ENCODE assay signal across 10 mouse cellular contexts in the genomic region with DNA sequence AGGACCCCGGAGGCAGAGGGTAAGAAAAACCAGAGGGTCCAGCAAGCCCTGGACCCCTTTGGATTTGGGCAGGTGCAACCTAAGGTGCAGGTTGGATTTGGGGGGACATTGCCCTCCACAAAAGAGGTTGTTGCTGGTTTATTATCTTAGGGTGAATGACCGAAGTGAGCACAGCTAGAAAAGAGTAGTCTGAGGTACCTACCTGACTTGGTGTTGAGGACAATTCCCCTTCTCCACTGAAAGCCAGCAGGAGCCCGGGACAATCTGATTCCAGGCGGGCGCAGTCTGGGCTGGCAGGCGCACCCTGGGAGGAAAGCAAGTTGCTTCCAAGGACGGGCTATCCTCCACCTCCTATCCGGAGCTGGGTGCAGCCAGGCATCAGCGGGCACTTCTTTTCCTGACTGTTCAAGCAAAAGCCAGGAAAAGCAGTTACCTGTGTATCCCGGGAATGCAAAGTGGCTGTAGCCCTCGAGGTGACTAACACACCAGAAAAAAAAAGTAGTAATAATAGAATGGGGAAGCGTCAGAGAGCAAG. TPM values are rescaled to one million over a fixed set of nuclear protein-coding genes. Genes with fewer than 3 reads are reported as not detected.
DNase-seq lines count a peak whose midpoint lies in the region; ATAC-seq and TF ChIP-seq lines count a peak whose summit lies in the region.
"Had no signal": no experiment of that assay in that cellular context is flagged by ENCODE, and none has a peak within 500 bp of the region (broad histone marks: within the 10 kb centered on the region; RNA-seq: fewer than 3 reads in every experiment).

A gene (minus strand): TSS at position 485 of the 535 bp plus-strand sequence.

- peak within 1 kb of the TSS; percentile 98 for H3K4me2 ChIP-seq in hindbrain, embryonic 12.5 days (replicated peaks)
- peak within 1 kb of the TSS; percentile 48 for H3K4me2 ChIP-seq in liver, embryonic 15.5 days

- peaks cover 45% of the 10 kb centered on the region for H3K27me3 ChIP-seq in hindbrain, embryonic 12.5 days
- peaks cover 30% of the 10 kb centered on the region for H3K27me3 ChIP-seq in liver, embryonic 15.5 days
- H3K27me3 ChIP-seq in cerebellum, adult 2 months (ENCODE audit: control insufficient read depth, insufficient read depth, low read length): no peaks in the 10 kb centered on the region

- H3K4me3 ChIP-seq in hindbrain, embryonic 12.5 days: peak within 1 kb of the TSS; percentile 53
- peak within 1 kb of the TSS; percentile 23; the same call in 1 of the 2 replicates for H3K4me3 ChIP-seq in liver, embryonic 15.5 days (replicated peaks)
- no peak within 1 kb of the TSS for H3K4me3 ChIP-seq in cerebellum, adult 2 months (replicated peaks; ENCODE audit: insufficient read depth, low read depth, low read length)
- H3K4me3 ChIP-seq: myocyte had no signal

- TF ChIP-seq POLR2A in cerebellum, adult 2 months (IDR thresholded peaks at IDR 0.05; ENCODE audit: borderline replicate concordance, insufficient read depth, low read length): no peak

- TF ChIP-seq CTCF in cerebellum, adult 2 months (IDR thresholded peaks at IDR 0.05; ENCODE audit: borderline replicate concordance, insufficient read depth, low read depth, low read length): no peak

- 4% methylated on average over 12 of the region's 12 CpGs for WGBS in hindbrain, embryonic 12.5 days
- 3% methylated on average over 12 of the region's 12 CpGs for WGBS in liver, embryonic 15.5 days (ENCODE audit: insufficient replicate concordance)
- WGBS in cerebellum, adult 2 months: 3% methylated on average over 12 of the region's 12 CpGs

- no peaks in the 10 kb centered on the region for H3K9me3 ChIP-seq in hindbrain, embryonic 12.5 days (replicated peaks)
- H3K9me3 ChIP-seq in liver, embryonic 15.5 days (replicated peaks): no peaks in the 10 kb centered on the region

- ATAC-seq in hindbrain, embryonic 12.5 days (ENCODE audit: low FRiP score): no peak
- no peak for ATAC-seq in liver, embryonic 15.5 days (ENCODE audit: insufficient read depth)

- peak within 1 kb of the TSS; percentile 38; the same call in 1 of the 2 replicates for H3K9ac ChIP-seq in hindbrain, embryonic 12.5 days
- H3K9ac ChIP-seq in liver, embryonic 15.5 days: no peak within 1 kb of the TSS

- peak; percentile 11 for DNase-seq in embryo, embryonic 10.5 days (ENCODE audit: low spot score)
- no peak for DNase-seq in embryo, embryonic 11 days
- DNase-seq in 3134 (ENCODE audit: extremely low read depth, insufficient read length, low spot score): peak; percentile 5
- DNase-seq in cerebellum, adult 2 months: no peak
- DNase-seq in MN1 (ENCODE audit: low spot score): no peak
- DNase-seq in layer of hippocampus, postnatal 10 days (ENCODE audit: low spot score in 2 of 2): no peak

- no peaks in the 10 kb centered on the region for H3K36me3 ChIP-seq in hindbrain, embryonic 12.5 days
- no peaks in the 10 kb centered on the region for H3K36me3 ChIP-seq in liver, embryonic 15.5 days (replicated peaks)

- peaks cover 6% of the 10 kb centered on the region for H3K4me1 ChIP-seq in hindbrain, embryonic 12.5 days
- no peaks in the 10 kb centered on the region for H3K4me1 ChIP-seq in liver, embryonic 15.5 days (replicated peaks)
- no peaks in the 10 kb centered on the region for H3K4me1 ChIP-seq in cerebellum, adult 2 months (ENCODE audit: control insufficient read depth, insufficient read depth, low read length)

- H3K27ac ChIP-seq in hindbrain, embryonic 12.5 days: no peak within 1 kb of the TSS
- no peak within 1 kb of the TSS for H3K27ac ChIP-seq in liver, embryonic 15.5 days (replicated peaks)
- H3K27ac ChIP-seq in cerebellum, adult 2 months (ENCODE audit: insufficient read depth, low read length): no peak within 1 kb of the TSS

RNA-seq across cellular contexts. Expression of the gene that starts here (rescaled TPM):
- 2.1 and 2.4 TPM in 2 replicates for polyA plus RNA-seq in hindbrain, embryonic 12.5 days (2016; fragmentation: Nextera tagmentation; extraction: Ambion mirVana)
- polyA plus RNA-seq in liver, embryonic 15.5 days (2015; fragmentation: Nextera tagmentation; extraction: Ambion mirVana): not detected in 2 replicates
- 0.86 and 0.93 TPM in 2 replicates for polyA plus RNA-seq in cerebellum, adult 2 months (2012; rRNA removed)
- not detected for total RNA-seq in layer of hippocampus, postnatal 10 days (2021)
- polyA plus RNA-seq: myocyte; urinary bladder, adult 2 months had no signal

Comparison
In these comparisons a context has a peak if more than half of its experiments do, and no peak if none do; other contexts are left out.
1. DNase-seq: peak in embryo, embryonic 10.5 days (single experiment) and 3134 (single experiment); none in embryo, embryonic 11 days (single experiment), cerebellum, adult 2 months (0 of 2), MN1 (single experiment) and layer of hippocampus, postnatal 10 days (0 of 2).